In the genomic region with DNA sequence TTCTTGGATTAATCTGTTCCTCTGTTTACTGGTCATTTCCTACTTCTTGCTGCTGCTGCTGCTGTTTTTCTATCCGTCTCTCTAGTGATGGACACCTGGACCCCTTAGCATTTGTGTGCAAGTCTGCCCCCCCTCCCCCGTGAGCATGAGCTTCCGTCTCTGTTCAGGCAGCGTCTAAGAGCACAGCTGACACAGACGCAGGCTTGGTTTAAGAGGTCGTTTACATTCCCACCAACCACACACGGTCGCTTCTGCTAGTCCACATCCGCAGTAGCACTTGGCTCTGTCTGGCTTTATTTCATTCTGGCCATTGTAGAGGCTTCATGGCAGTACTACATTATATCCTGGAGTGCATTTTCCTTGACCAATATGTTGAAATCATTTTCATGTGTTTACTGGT, we compare ENCODE assay signal across 13 mouse cellular contexts.
DNase-seq lines count a peak whose midpoint lies in the region; ATAC-seq and TF ChIP-seq lines count a peak whose summit lies in the region.
"Had no signal": no experiment of that assay in that cellular context is flagged by ENCODE, and none has a peak within 500 bp of the region (broad histone marks: within the 10 kb centered on the region; RNA-seq: fewer than 3 reads in every experiment).

No protein-coding gene starts in this region.

- no peak overlapping the region for H3K27ac ChIP-seq in kidney, postnatal 0 days
- H3K27ac ChIP-seq in thymus, adult 2 months (ENCODE audit: control insufficient read depth, insufficient read depth, low read length): no peak overlapping the region

- no peak for ATAC-seq in kidney, postnatal 0 days (replicated peaks; ENCODE audit: low FRiP score, low read depth)

- no peaks in the 10 kb centered on the region for H3K9me3 ChIP-seq in kidney, postnatal 0 days (replicated peaks; ENCODE audit: low read length)

- no peak overlapping the region for H3K4me3 ChIP-seq in kidney, postnatal 0 days (replicated peaks; ENCODE audit: low read depth, low read length)
- no peak overlapping the region for H3K4me3 ChIP-seq in thymus, adult 2 months (ENCODE audit: control insufficient read depth, insufficient read depth, low read length)
- H3K4me3 ChIP-seq: myocyte had no signal

- no peaks in the 10 kb centered on the region for H3K27me3 ChIP-seq in kidney, postnatal 0 days (ENCODE audit: insufficient read depth, low read length)
- H3K27me3 ChIP-seq in thymus, adult 2 months (ENCODE audit: control insufficient read depth, insufficient read depth, low read length): no peaks in the 10 kb centered on the region

- H3K4me2 ChIP-seq in kidney, postnatal 0 days (ENCODE audit: low read length): 0 out of 2 replicates have a peak overlapping the region, but pooled peaks have one; percentile 23
- H3K4me2 ChIP-seq: heart, embryonic 11.5 days had no signal

- H3K36me3 ChIP-seq in kidney, postnatal 0 days (ENCODE audit: insufficient read depth, low read length): no peaks in the 10 kb centered on the region
- H3K36me3 ChIP-seq in thymus, adult 2 months (ENCODE audit: control insufficient read depth, insufficient read depth, low read length): no peaks in the 10 kb centered on the region

- TF ChIP-seq POLR2A in thymus, adult 2 months (IDR thresholded peaks at IDR 0.05; ENCODE audit: control insufficient read depth, extremely low read depth, insufficient read depth, low read length, poor library complexity): no peak

- H3K4me1 ChIP-seq in kidney, postnatal 0 days (replicated peaks; ENCODE audit: insufficient read depth, low read length): 0 out of 2 replicates have a peak, but pooled peaks cover 3% of the 10 kb centered on the region
- H3K4me1 ChIP-seq in thymus, adult 2 months (replicated peaks; ENCODE audit: control insufficient read depth, insufficient read depth, low read length): no peaks in the 10 kb centered on the region

- intact Hi-C loops in left cerebral cortex, postnatal 36 days (cut with DNase I): no loop called here

- TF ChIP-seq CTCF in kidney, postnatal 0 days (IDR thresholded peaks at IDR 0.05; ENCODE audit: low read depth): no peak
- TF ChIP-seq CTCF in thymus, adult 2 months (IDR thresholded peaks at IDR 0.05; ENCODE audit: borderline replicate concordance, control insufficient read depth, extremely low read depth, insufficient read depth, low read length, poor library complexity): no peak

- peak; percentile 43 for DNase-seq in embryo, embryonic 10 days (ENCODE audit: low spot score)
- no peak for DNase-seq in embryo, embryonic 9.5 days (ENCODE audit: extremely low spot score)
- DNase-seq in kidney, postnatal 0 days (ENCODE audit: low spot score): peak; percentile 30
- no peak for DNase-seq in kidney, postnatal 4 days
- DNase-seq in thymus, postnatal 14 days: peak; percentile 37
- DNase-seq in thymus, adult 2 months: no peak
- DNase-seq in left cerebral cortex, postnatal 36 days (ENCODE audit: low spot score in 2 of 2): no peak
- no peak for DNase-seq in ovary, postnatal 10 days (ENCODE audit: low spot score)
- DNase-seq: adrenal gland, postnatal 10 days; gastrocnemius, postnatal 10 days; kidney, adult 8-10 months had no signal

- no peak overlapping the region for H3K9ac ChIP-seq in kidney, postnatal 0 days (ENCODE audit: low read depth, low read length)

- 18% methylated on average over 9 of the region's 9 CpGs for WGBS in kidney, postnatal 0 days
- 15% methylated on average over 9 of the region's 9 CpGs for WGBS in thymus, adult 2 months

Comparison
In these comparisons a context has a peak if more than half of its experiments do, and no peak if none do; other contexts are left out.
1. DNase-seq: peak in embryo, embryonic 10 days (single experiment), kidney, postnatal 0 days (single experiment) and thymus, postnatal 14 days (single experiment); none in embryo, embryonic 9.5 days (single experiment), kidney, postnatal 4 days (0 of 2), thymus, adult 2 months (single experiment), left cerebral cortex, postnatal 36 days (0 of 2) and ovary, postnatal 10 days (single experiment).